Mouse (Mus musculus) spleen, adult 2 months (tissue): Measurements from ENCODE around the gene Khk. TPM values are rescaled to one million over a fixed set of nuclear protein-coding genes. Genes with fewer than 3 reads are reported as not detected.

ENCODE experiments used
- DNase-seq, 2 experiments: peaks; one replicate each; pipeline versions ENCODE4 v3.0.0 to v3.0.0-alpha.2; 2012 to 2021; ENCODE audit warnings: low spot score in 2 of 2, low read depth in 1 of 2
- H3K27ac ChIP-seq: fragments of 200-500 bp; 2 replicates; pipeline ENCODE4 v1.5.1; 2012; ENCODE audit warnings: low read length, inconsistent platforms; ENCODE audit not compliant: insufficient read depth
- H3K27me3 ChIP-seq: fragments of 200-500 bp; 2 replicates; pipeline ENCODE4 v1.6.1; 2012; ENCODE audit warnings: mild to moderate bottlenecking, moderate library complexity, low read length, inconsistent platforms; ENCODE audit not compliant: control insufficient read depth, insufficient read depth
- H3K36me3 ChIP-seq: fragments of 200-500 bp; 2 replicates; pipeline ENCODE4 v1.6.1; 2012; ENCODE audit warnings: mild to moderate bottlenecking, low read length, inconsistent platforms; ENCODE audit not compliant: control insufficient read depth, insufficient read depth
- H3K4me1 ChIP-seq: fragments of 200-500 bp; 2 replicates; pipeline ENCODE4 v1.6.1; 2011; ENCODE audit warnings: inconsistent platforms; ENCODE audit not compliant: control insufficient read depth, insufficient read depth, insufficient read length
- H3K4me3 ChIP-seq: fragments of 200-500 bp; 2 replicates; pipeline ENCODE4 v1.5.1; 2011; ENCODE audit warnings: mild to moderate bottlenecking, inconsistent platforms; ENCODE audit not compliant: insufficient read depth, insufficient read length; ENCODE audit errors: extremely low read depth
- CTCF ChIP-seq: fragments of 200-500 bp; IDR thresholded peaks from 2 replicates; pipeline ENCODE4 v1.5.1; 2011; ENCODE audit warnings: mild to moderate bottlenecking, inconsistent platforms; ENCODE audit not compliant: insufficient read depth, insufficient read length, insufficient replicate concordance; ENCODE audit errors: extremely low read depth
- POLR2A ChIP-seq: fragments of 200-500 bp; IDR thresholded peaks from 2 replicates; pipeline ENCODE4 v1.6.1; 2011; ENCODE audit warnings: low read depth, low read length, inconsistent platforms
- WGBS: fragments of 180-500 bp; shearing (Covaris S2); methylation state at CpG from one replicate; pipeline ENCODE4 v1.1.7; 2018; 5-methylcytosine and 5-hydroxymethylcytosine counted together
- polyA plus RNA-seq: library from polyadenylated mRNA; depleted of rRNA; stranded (reverse); fragments of >200 nt; gene quantifications from 2 replicates; pipeline ENCODE4 v1.2.3, GENCODE M21; 2012

Khk gene
- polyA plus RNA-seq, 1 experiment: 28.0 TPM

- 76% methylated on average over 6 of the region's 6 CpGs for WGBS
- H3K27ac ChIP-seq: no peak overlapping the region
- H3K4me3 ChIP-seq: no peak overlapping the region
These were observed 1.9 kb downstream of the Khk start for GRCm38 (mm10) chr5:30923119-30923518.

GRCm38 (mm10) chr5:30924614-30925013 lies 3.4 kb downstream of the Khk start:
- Histone ChIP-seq H3K4me3 (no peak overlapping the region), H3K36me3 (no peaks in the 10 kb centered on the region), H3K4me1 (peaks cover 3% of the 10 kb centered on the region; the same call in 1 of the 2 replicates), H3K27me3 (no peaks in the 10 kb centered on the region), H3K27ac (no peak overlapping the region)
- TF ChIP-seq POLR2A (no peak), CTCF (no peak)
- DNase-seq: no peak
- WGBS: 85% methylated on average over 8 of the region's 8 CpGs

More at GRCm38 (mm10) chr5:30923119-30923518, 1.9 kb downstream of the Khk start:
- TF ChIP-seq POLR2A: no peak
- TF ChIP-seq CTCF: no peak
- DNase-seq: no peak
- Histone ChIP-seq H3K36me3 (no peaks in the 10 kb centered on the region), H3K4me1 (peaks cover 3% of the 10 kb centered on the region; the same call in 1 of the 2 replicates), H3K27me3 (no peaks in the 10 kb centered on the region)

DNA sequence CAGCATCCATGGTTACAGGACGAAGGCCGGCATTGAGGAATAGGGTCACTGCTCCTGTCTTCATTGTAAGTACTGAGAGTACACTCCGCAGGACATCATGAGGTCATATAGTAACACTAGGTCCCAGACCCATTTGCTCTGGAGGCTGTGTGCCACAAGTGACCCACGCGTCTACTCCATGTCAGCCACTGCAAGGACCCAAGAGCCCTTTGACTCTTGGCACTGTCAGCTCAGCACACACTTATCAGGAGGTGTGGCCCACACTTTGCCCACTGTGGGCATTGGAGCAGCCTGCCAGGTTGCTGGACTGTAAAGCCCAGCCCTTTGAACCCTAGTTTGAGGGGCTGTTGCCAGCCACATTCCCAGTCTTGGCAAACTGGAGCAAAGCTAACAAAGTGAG lies 4.0 kb downstream of the Khk start:
- Histone ChIP-seq H3K4me3 (no peak overlapping the region), H3K27me3 (no peaks in the 10 kb centered on the region), H3K27ac (no peak overlapping the region), H3K4me1 (peaks cover 3% of the 10 kb centered on the region; the same call in 1 of the 2 replicates), H3K36me3 (no peaks in the 10 kb centered on the region)
- no peak for DNase-seq
- TF ChIP-seq CTCF: no peak
- no peak for TF ChIP-seq POLR2A
- 97% methylated on average over 5 of the region's 5 CpGs for WGBS

DNA sequence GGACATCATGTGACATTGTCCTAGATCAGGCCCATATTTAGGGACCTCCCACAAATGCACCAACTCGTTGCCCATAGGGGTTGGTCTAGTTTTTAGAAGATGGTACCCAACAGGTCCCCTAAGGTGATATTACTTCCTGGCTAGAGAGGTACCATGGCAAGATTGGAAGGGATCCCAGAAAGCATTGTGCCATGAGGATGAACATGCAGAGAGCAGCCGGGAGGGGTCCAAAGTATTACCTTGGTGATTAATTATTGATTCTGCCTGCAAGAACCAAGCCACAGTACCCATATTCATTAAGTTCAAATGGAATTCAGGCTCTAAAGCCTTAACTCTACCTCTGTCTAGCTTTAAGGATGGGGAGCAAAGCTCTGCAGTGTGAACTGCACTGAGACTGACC lies 4.8 kb downstream of the Khk start:
- H3K27ac ChIP-seq: no peak overlapping the region
- no peak for DNase-seq

GRCm38 (mm10) chr5:30927945-30928529 lies 6.8 kb downstream of the Khk start:
- no peak for TF ChIP-seq POLR2A
- no peak for TF ChIP-seq CTCF
- no peak for DNase-seq
- 63% methylated on average over 7 of the region's 7 CpGs for WGBS
- no peaks in the 10 kb centered on the region for H3K4me1 ChIP-seq
- H3K36me3 ChIP-seq: no peaks in the 10 kb centered on the region
- no peaks in the 10 kb centered on the region for H3K27me3 ChIP-seq
- no peak overlapping the region for H3K4me3 ChIP-seq
- H3K27ac ChIP-seq: no peak overlapping the region

More for the DNA sequence above, 4.8 kb downstream of the Khk start:
- H3K27me3 ChIP-seq: no peaks in the 10 kb centered on the region
- peaks cover 3% of the 10 kb centered on the region; the same call in 1 of the 2 replicates for H3K4me1 ChIP-seq
- 89% methylated on average over 2 of the region's 2 CpGs for WGBS
- no peaks in the 10 kb centered on the region for H3K36me3 ChIP-seq
- no peak overlapping the region for H3K4me3 ChIP-seq
- no peak for TF ChIP-seq POLR2A
- no peak for TF ChIP-seq CTCF

DNA sequence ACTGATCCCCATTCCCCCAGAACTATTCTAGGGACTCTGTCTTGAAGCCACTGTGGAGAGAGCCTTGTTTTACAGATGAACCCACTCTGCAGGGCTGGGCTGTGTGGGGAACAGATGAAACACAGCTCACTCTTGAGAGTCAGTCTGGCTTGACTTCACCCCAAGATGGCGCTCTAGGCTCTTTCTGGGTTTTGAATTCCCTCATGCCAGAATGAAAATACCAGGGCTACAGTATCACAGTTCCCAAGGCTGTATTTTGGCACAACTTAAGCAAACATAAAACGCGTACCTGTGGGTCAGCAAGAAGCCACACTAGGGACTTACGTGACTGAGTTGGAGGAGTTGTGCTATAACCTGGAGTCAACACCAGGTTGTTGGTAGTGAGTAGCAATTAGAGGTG lies 8.9 kb downstream of the Khk start:
- WGBS: 68% methylated on average over 4 of the region's 4 CpGs
- H3K27ac ChIP-seq: no peak overlapping the region
- no peaks in the 10 kb centered on the region for H3K27me3 ChIP-seq
- H3K36me3 ChIP-seq: no peaks in the 10 kb centered on the region
- DNase-seq: peak in 1 of 2 experiments; percentile 44
- H3K4me1 ChIP-seq: no peaks in the 10 kb centered on the region
- no peak overlapping the region for H3K4me3 ChIP-seq
- TF ChIP-seq CTCF (peak; percentile 42; the same call in 1 of the 2 replicates), POLR2A (no peak)

DNA sequence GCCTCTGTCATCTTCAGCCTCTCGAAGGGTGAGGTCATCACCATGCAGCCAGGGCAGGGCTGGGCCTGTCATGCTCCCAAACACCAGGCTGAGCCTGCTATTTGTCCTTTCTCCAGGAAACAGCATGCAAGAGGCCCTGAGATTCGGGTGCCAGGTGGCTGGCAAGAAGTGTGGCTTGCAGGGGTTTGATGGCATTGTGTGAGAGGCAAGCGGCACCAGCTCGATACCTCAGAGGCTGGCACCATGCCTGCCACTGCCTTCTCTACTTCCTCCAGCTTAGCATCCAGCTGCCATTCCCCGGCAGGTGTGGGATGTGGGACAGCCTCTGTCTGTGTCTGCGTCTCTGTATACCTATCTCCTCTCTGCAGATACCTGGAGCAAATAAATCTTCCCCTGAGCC lies 9.6 kb downstream of the Khk start:
- H3K4me3 ChIP-seq: no peak overlapping the region
- H3K4me1 ChIP-seq: no peaks in the 10 kb centered on the region
- WGBS: 78% methylated on average over 6 of the region's 6 CpGs
- no peak overlapping the region for H3K27ac ChIP-seq
- no peaks in the 10 kb centered on the region for H3K36me3 ChIP-seq
- DNase-seq: no peak
- TF ChIP-seq CTCF: no peak
- TF ChIP-seq POLR2A: no peak
- no peaks in the 10 kb centered on the region for H3K27me3 ChIP-seq
